ENCODE assay signal across 11 mouse cellular contexts in genomic region chr9:60316510-60316909, GRCm38 (mm10).
DNase-seq lines count a peak whose midpoint lies in the region; ATAC-seq and TF ChIP-seq lines count a peak whose summit lies in the region.
"Had no signal": no experiment of that assay in that cellular context is flagged by ENCODE, and none has a peak within 500 bp of the region (broad histone marks: within the 10 kb centered on the region; RNA-seq: fewer than 3 reads in every experiment).

No protein-coding gene starts in this region.

- peak; percentile 40 for DNase-seq in forebrain, postnatal 0 days
- peak; percentile 16 for DNase-seq in urinary bladder, postnatal 14 days (ENCODE audit: low spot score)
- no peak for DNase-seq in urinary bladder, postnatal 36 days (ENCODE audit: low spot score in 2 of 2)
- DNase-seq in heart, postnatal 4 days, result peak; percentile 47
- DNase-seq in stomach, postnatal 0 days (ENCODE audit: low spot score), result no peak
- DNase-seq in thymus, postnatal 14 days, result no peak
- DNase-seq: adrenal gland, adult 8-10 months had no signal

- no peak overlapping the region for H3K4me3 ChIP-seq in forebrain, postnatal 0 days (ENCODE audit: low read depth, low read length)
- no peak overlapping the region for H3K4me3 ChIP-seq in forebrain, embryonic 15.5 days
- H3K4me3 ChIP-seq in stomach, postnatal 0 days (ENCODE audit: low read depth, low read length), result no peak overlapping the region
- H3K4me3 ChIP-seq: embryonic facial prominence, embryonic 15.5 days had no signal

- ATAC-seq in forebrain, postnatal 0 days, result peak; percentile 34; the same call in 1 of the 2 replicates
- ATAC-seq in forebrain, embryonic 15.5 days (replicated peaks), result no peak
- ATAC-seq in stomach, postnatal 0 days (ENCODE audit: low FRiP score, low TSS enrichment), result 0 out of 2 replicates have a peak, but pooled peaks have one; percentile 39
- ATAC-seq in megakaryocyte-erythroid progenitor cell, adult 5-6 weeks (replicated peaks; ENCODE audit: low FRiP score, low TSS enrichment, poor library complexity, severe bottlenecking), result no peak

- no peaks in the 10 kb centered on the region for H3K9me3 ChIP-seq in forebrain, postnatal 0 days (ENCODE audit: low read length)
- H3K9me3 ChIP-seq in forebrain, embryonic 15.5 days, result no peaks in the 10 kb centered on the region
- H3K9me3 ChIP-seq in stomach, postnatal 0 days (ENCODE audit: control insufficient read depth, low read length), result no peaks in the 10 kb centered on the region
- H3K9me3 ChIP-seq: embryonic facial prominence, embryonic 15.5 days had no signal

- TF ChIP-seq EP300 in stomach, postnatal 0 days (optimal IDR thresholded peaks at IDR 0.05), result no peak

- H3K9ac ChIP-seq in forebrain, postnatal 0 days, result no peak overlapping the region
- H3K9ac ChIP-seq in forebrain, embryonic 15.5 days (replicated peaks), result no peak overlapping the region
- H3K9ac ChIP-seq in stomach, postnatal 0 days (ENCODE audit: low read length), result no peak overlapping the region
- H3K9ac ChIP-seq: embryonic facial prominence, embryonic 15.5 days had no signal

- no peak for TF ChIP-seq CTCF in forebrain, postnatal 0 days (IDR thresholded peaks at IDR 0.05; ENCODE audit: low read depth)
- TF ChIP-seq CTCF in stomach, postnatal 0 days (IDR thresholded peaks at IDR 0.05; ENCODE audit: low read depth), result no peak

- H3K4me1 ChIP-seq in forebrain, postnatal 0 days (ENCODE audit: insufficient read depth), result 0 out of 2 replicates have a peak, but pooled peaks cover under 1% of the 10 kb centered on the region
- H3K4me1 ChIP-seq in forebrain, embryonic 15.5 days, result peaks cover 22% of the 10 kb centered on the region
- H3K4me1 ChIP-seq in stomach, postnatal 0 days (replicated peaks; ENCODE audit: control insufficient read depth, insufficient read depth), result 0 out of 2 replicates have a peak, but pooled peaks cover 4% of the 10 kb centered on the region

- 68% methylated on average over 5 of the region's 5 CpGs for WGBS in forebrain, postnatal 0 days
- 94% methylated on average over 5 of the region's 5 CpGs for WGBS in forebrain, embryonic 15.5 days
- WGBS in stomach, postnatal 0 days, result 32% methylated on average over 5 of the region's 5 CpGs

- no peak overlapping the region for H3K27ac ChIP-seq in forebrain, postnatal 0 days (ENCODE audit: low read depth, low read length)
- H3K27ac ChIP-seq in forebrain, embryonic 15.5 days (replicated peaks), result no peak overlapping the region
- H3K27ac ChIP-seq in stomach, postnatal 0 days (replicated peaks), result 0 out of 2 replicates have a peak overlapping the region, but pooled peaks have one; percentile 30
- H3K27ac ChIP-seq: embryonic facial prominence, embryonic 15.5 days had no signal

- no peak overlapping the region for H3K4me2 ChIP-seq in forebrain, postnatal 0 days (ENCODE audit: low read depth)
- H3K4me2 ChIP-seq in forebrain, embryonic 15.5 days (replicated peaks), result no peak overlapping the region
- H3K4me2 ChIP-seq in stomach, postnatal 0 days (replicated peaks; ENCODE audit: low read depth), result no peak overlapping the region
- H3K4me2 ChIP-seq: embryonic facial prominence, embryonic 15.5 days; liver, embryonic 11.5 days had no signal

- H3K36me3 ChIP-seq in forebrain, postnatal 0 days (ENCODE audit: insufficient read depth), result no peaks in the 10 kb centered on the region
- H3K36me3 ChIP-seq in forebrain, embryonic 15.5 days, result no peaks in the 10 kb centered on the region
- H3K36me3 ChIP-seq in stomach, postnatal 0 days (ENCODE audit: control insufficient read depth, insufficient read depth, low read length), result no peaks in the 10 kb centered on the region
- H3K36me3 ChIP-seq: embryonic facial prominence, embryonic 15.5 days had no signal

- H3K27me3 ChIP-seq in forebrain, postnatal 0 days (ENCODE audit: insufficient read depth, low read length), result no peaks in the 10 kb centered on the region
- H3K27me3 ChIP-seq in forebrain, embryonic 15.5 days, result no peaks in the 10 kb centered on the region
- H3K27me3 ChIP-seq in stomach, postnatal 0 days (ENCODE audit: control insufficient read depth, insufficient read depth, low read length), result no peaks in the 10 kb centered on the region
- H3K27me3 ChIP-seq: embryonic facial prominence, embryonic 15.5 days had no signal

Comparison
In these comparisons a context has a peak if more than half of its experiments do, and no peak if none do; other contexts are left out.
1. ATAC-seq: peak in forebrain, postnatal 0 days (single experiment) and stomach, postnatal 0 days (single experiment); none in forebrain, embryonic 15.5 days (single experiment) and megakaryocyte-erythroid progenitor cell, adult 5-6 weeks (single experiment).
2. DNase-seq: peak in forebrain, postnatal 0 days (single experiment), urinary bladder, postnatal 14 days (single experiment) and heart, postnatal 4 days (single experiment); none in urinary bladder, postnatal 36 days (0 of 2), stomach, postnatal 0 days (single experiment) and thymus, postnatal 14 days (single experiment).